Mouse (Mus musculus) lung, postnatal 0 days (tissue): ENCODE data around the gene Cyp2d9.

Experiments used
- CTCF ChIP-seq: IDR thresholded peaks from 2 replicates; pipeline ENCODE4 v1.5.1; 2016; ENCODE audit warnings: antibody characterized with exemption, mild to moderate bottlenecking
- EP300 ChIP-seq: IDR thresholded peaks from 2 replicates; pipeline ENCODE4 v1.6.1; 2016; ENCODE audit warnings: antibody characterized with exemption, mild to moderate bottlenecking, control low read depth

DNA sequence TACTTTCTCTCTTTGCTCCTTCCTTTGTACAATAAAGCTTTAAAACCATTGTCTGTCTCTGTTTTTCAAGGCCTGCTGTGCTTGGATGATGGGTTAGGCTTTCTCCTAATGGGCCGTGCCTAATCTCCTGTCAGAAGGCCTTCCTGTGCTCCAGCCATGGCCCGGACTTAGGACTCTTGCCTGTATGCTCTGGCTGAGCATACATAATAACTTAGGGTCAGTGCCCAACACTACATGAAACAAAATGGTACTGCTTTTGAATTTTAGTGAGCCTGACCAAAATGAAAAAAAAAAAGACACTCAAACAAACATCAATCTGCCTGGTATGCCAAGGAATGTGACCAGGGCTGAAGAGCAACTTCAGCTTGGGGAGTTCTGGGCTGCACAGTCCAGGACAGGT, 31.7 kb upstream of the Cyp2d9 start:
- TF ChIP-seq CTCF (no peak), EP300 (no peak)
